Mouse (Mus musculus) retina, postnatal 7 days (tissue): ENCODE results near the gene Bbc3.

Source experiments
- DNase-seq: peaks from one replicate; pipeline ENCODE4 v3.0.0-alpha.2; 2012; ENCODE audit warnings: low read depth, low spot score

The Bbc3 gene

GRCm38 (mm10) chr7:16315222-16315759 is 7.1 kb downstream of the Bbc3 start:
- DNase-seq = no peak

- DNase-seq = no peak
Measured at GRCm38 (mm10) chr7:16317094-16317493, 8.9 kb downstream of the Bbc3 start.

GRCm38 (mm10) chr7:16319216-16319615 is 11.0 kb downstream of the Bbc3 start:
- no peak for DNase-seq

- no peak for DNase-seq
Measured at GRCm38 (mm10) chr7:16320479-16320878, 12.3 kb downstream of the Bbc3 start.

- no peak for DNase-seq
Measured at GRCm38 (mm10) chr7:16324661-16325060, 16.5 kb downstream of the Bbc3 start.

- peak; percentile 75 for DNase-seq
Measured at GRCm38 (mm10) chr7:16325920-16326606, 17.9 kb downstream of the Bbc3 start.

GRCm38 (mm10) chr7:16326607-16326971 is 18.4 kb downstream of the Bbc3 start:
- DNase-seq = no peak

- no peak for DNase-seq
Measured at GRCm38 (mm10) chr7:16329146-16329545, 21.0 kb downstream of the Bbc3 start.

- DNase-seq = no peak
Measured at GRCm38 (mm10) chr7:16337733-16338132, 29.5 kb downstream of the Bbc3 start.

GRCm38 (mm10) chr7:16344598-16344997 is 36.4 kb downstream of the Bbc3 start:
- DNase-seq = no peak

GRCm38 (mm10) chr7:16345297-16345696 is 37.1 kb downstream of the Bbc3 start:
- no peak for DNase-seq

GRCm38 (mm10) chr7:16349999-16350398 is 41.8 kb downstream of the Bbc3 start:
- DNase-seq = no peak

- DNase-seq = no peak
Measured at GRCm38 (mm10) chr7:16355854-16356594, 47.8 kb downstream of the Bbc3 start.

GRCm38 (mm10) chr7:16357602-16358001 is 49.4 kb downstream of the Bbc3 start:
- DNase-seq = no peak

- no peak for DNase-seq
Measured at GRCm38 (mm10) chr7:16364319-16364718, 56.1 kb downstream of the Bbc3 start.

- DNase-seq = no peak
Measured at GRCm38 (mm10) chr7:16364901-16365500, 56.8 kb downstream of the Bbc3 start.

GRCm38 (mm10) chr7:16366133-16366646 is 58.0 kb downstream of the Bbc3 start:
- DNase-seq = no peak

GRCm38 (mm10) chr7:16366669-16367068 is 58.5 kb downstream of the Bbc3 start:
- no peak for DNase-seq
